Mouse (Mus musculus) limb, embryonic 14.5 days (tissue): Measurements from ENCODE around the gene Vdr. TPM values are rescaled to one million over a fixed set of nuclear protein-coding genes. Genes with fewer than 3 reads are reported as not detected.

Experiments used
- ATAC-seq: fragments of 200-750 bp; cut with Nextera tagmentation; 2 replicates; pipeline ENCODE4 v1.8.0; 2017; ENCODE audit warnings: low read depth, moderate number of reproducible peaks, moderate TSS enrichment; ENCODE audit not compliant: low FRiP score
- DNase-seq: peaks from one replicate; pipeline ENCODE4 v3.0.0-alpha.2; 2015; ENCODE audit warnings: low spot score
- H3K27ac ChIP-seq: fragments of 300-500 bp; sonication (generic); replicated peaks from 2 replicates; pipeline ENCODE4 v1.5.1; 2014; ENCODE audit warnings: low read depth, mild to moderate bottlenecking, low read length, moderate library complexity, mixed read lengths
- H3K27me3 ChIP-seq: fragments of 300-500 bp; sonication (generic); 2 replicates; pipeline ENCODE4 v1.6.1; 2014; ENCODE audit warnings: low read length, mixed read lengths; ENCODE audit not compliant: control insufficient read depth, insufficient read depth
- H3K36me3 ChIP-seq: fragments of 300-500 bp; sonication (generic); 2 replicates; pipeline ENCODE4 v1.6.1; 2014; ENCODE audit warnings: mild to moderate bottlenecking, low read length, moderate library complexity, mixed read lengths; ENCODE audit not compliant: control insufficient read depth, insufficient read depth
- H3K4me1 ChIP-seq: fragments of 300-500 bp; sonication (generic); 2 replicates; pipeline ENCODE4 v1.6.1; 2014; ENCODE audit warnings: antibody characterized with exemption, low read length, mixed read lengths; ENCODE audit not compliant: control insufficient read depth, insufficient read depth
- H3K4me2 ChIP-seq: fragments of 300-500 bp; sonication (generic); replicated peaks from 2 replicates; pipeline ENCODE4 v1.6.1; 2014; ENCODE audit warnings: low read depth, mild to moderate bottlenecking, low read length, moderate library complexity; ENCODE audit not compliant: severe bottlenecking
- H3K4me3 ChIP-seq: fragments of 300-500 bp; sonication (generic); replicated peaks from 2 replicates; pipeline ENCODE4 v1.5.1; 2014; ENCODE audit warnings: low read length
- H3K9ac ChIP-seq: fragments of 300-500 bp; sonication (generic); 2 replicates; pipeline ENCODE4 v1.6.1; 2014; ENCODE audit warnings: mild to moderate bottlenecking, low read depth, low read length, moderate library complexity; ENCODE audit not compliant: severe bottlenecking
- H3K9me3 ChIP-seq: fragments of 300-500 bp; sonication (generic); 2 replicates; pipeline ENCODE4 v1.6.1; 2016; ENCODE audit warnings: low read length; ENCODE audit not compliant: control insufficient read depth
- POLR2A ChIP-seq: fragments of 200-500 bp; IDR thresholded peaks from 2 replicates; pipeline ENCODE4 v1.8.0; 2012; ENCODE audit warnings: inconsistent platforms, mild to moderate bottlenecking, moderate library complexity, borderline replicate concordance; ENCODE audit not compliant: insufficient read depth, insufficient read length; ENCODE audit errors: extremely low read depth
- WGBS: fragments of 180-500 bp; shearing (Covaris S2); extraction: QIAGEN DNeasy Blood & Tissue Kit; methylation state at CpG from one replicate; pipeline ENCODE4 v1.1.7; 2014; 5-methylcytosine and 5-hydroxymethylcytosine counted together
- polyA plus RNA-seq, 2 experiments: library from polyadenylated mRNA; depleted of rRNA in 1 of 2; stranded (reverse) in 1 of 2; unstranded in 1 of 2; fragments of >200 nt; fragmentation: Nextera tagmentation in 1 of 2; extraction: Ambion mirVana in 1 of 2; gene quantifications; 2 replicates each; pipeline versions ENCODE4 v1.2.1 to v1.2.3; 2012 to 2014

The Vdr gene
- polyA plus RNA-seq, 2 experiments = 2.0 to 3.4 TPM

DNA sequence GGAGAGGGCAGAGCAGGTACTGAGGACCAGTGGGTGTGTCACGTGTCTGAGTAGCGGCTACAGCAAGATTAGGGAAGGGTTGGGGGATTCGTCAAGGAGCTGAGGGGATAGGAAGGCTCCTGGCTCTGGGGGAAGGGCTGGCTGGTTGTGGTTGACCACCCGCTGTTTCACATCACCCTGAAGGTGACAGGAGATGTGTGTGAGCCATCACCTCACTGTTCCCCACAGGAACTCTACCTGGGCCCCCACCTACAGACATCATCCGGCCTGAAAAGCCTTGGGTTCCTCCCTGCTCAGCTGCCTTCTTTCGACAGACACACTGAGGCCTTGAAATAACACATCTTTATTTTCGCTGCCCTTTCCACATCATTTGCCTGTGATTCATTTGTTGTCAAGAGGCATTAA is 67.2 kb downstream of the Vdr start:
- WGBS = 68% methylated on average over 7 of the region's 7 CpGs
- Histone ChIP-seq H3K9ac (no peak overlapping the region), H3K4me1 (peaks cover 14% of the 10 kb centered on the region), H3K36me3 (no peaks in the 10 kb centered on the region), H3K27me3 (no peaks in the 10 kb centered on the region), H3K4me2 (no peak overlapping the region), H3K9me3 (no peaks in the 10 kb centered on the region), H3K27ac (no peak overlapping the region), H3K4me3 (no peak overlapping the region)
- no peak for TF ChIP-seq POLR2A
- DNase-seq (no peak), ATAC-seq (no peak)

GRCm38 (mm10) chr15:97842058-97842457 is 68.4 kb downstream of the Vdr start:
- no peaks in the 10 kb centered on the region for H3K27me3 ChIP-seq
- H3K4me1 ChIP-seq = peaks cover 24% of the 10 kb centered on the region
- H3K36me3 ChIP-seq = no peaks in the 10 kb centered on the region
- WGBS = 81% methylated on average over 6 of the region's 6 CpGs
- no peak overlapping the region for H3K27ac ChIP-seq
- DNase-seq (no peak), ATAC-seq (no peak)
- H3K9ac ChIP-seq = no peak overlapping the region
- TF ChIP-seq POLR2A = no peak
- no peaks in the 10 kb centered on the region for H3K9me3 ChIP-seq
- H3K4me3 ChIP-seq = no peak overlapping the region
- no peak overlapping the region for H3K4me2 ChIP-seq

- Histone ChIP-seq H3K9ac (no peak overlapping the region), H3K4me1 (peaks cover 24% of the 10 kb centered on the region), H3K9me3 (no peaks in the 10 kb centered on the region), H3K27ac (no peak overlapping the region), H3K36me3 (no peaks in the 10 kb centered on the region), H3K4me3 (no peak overlapping the region), H3K27me3 (no peaks in the 10 kb centered on the region), H3K4me2 (no peak overlapping the region)
- no peak for DNase-seq
- no peak for TF ChIP-seq POLR2A
- 93% methylated on average over 6 of the region's 6 CpGs for WGBS
- ATAC-seq = no peak
Measured at GRCm38 (mm10) chr15:97841383-97841782, 69.0 kb downstream of the Vdr start.

GRCm38 (mm10) chr15:97840781-97841180 is 69.6 kb downstream of the Vdr start:
- H3K27me3 ChIP-seq = no peaks in the 10 kb centered on the region
- H3K4me2 ChIP-seq = no peak overlapping the region
- no peak overlapping the region for H3K27ac ChIP-seq
- ATAC-seq (no peak), DNase-seq (no peak)
- no peak overlapping the region for H3K9ac ChIP-seq
- H3K4me1 ChIP-seq = peaks cover 24% of the 10 kb centered on the region
- no peak for TF ChIP-seq POLR2A
- WGBS = 81% methylated on average over 1 of the region's 1 CpGs
- no peaks in the 10 kb centered on the region for H3K9me3 ChIP-seq
- H3K36me3 ChIP-seq = no peaks in the 10 kb centered on the region
- H3K4me3 ChIP-seq = no peak overlapping the region

- Histone ChIP-seq H3K27ac (peak overlapping the region; percentile 48), H3K4me1 (peaks cover 24% of the 10 kb centered on the region), H3K36me3 (no peaks in the 10 kb centered on the region), H3K9me3 (no peaks in the 10 kb centered on the region), H3K4me3 (no peak overlapping the region), H3K9ac (no peak overlapping the region), H3K4me2 (no peak overlapping the region), H3K27me3 (no peaks in the 10 kb centered on the region)
- ATAC-seq (peak; percentile 77), DNase-seq (peak; percentile 86)
- no peak for TF ChIP-seq POLR2A
- 16% methylated on average over 3 of the region's 3 CpGs for WGBS
Measured at GRCm38 (mm10) chr15:97839991-97840455, 70.4 kb downstream of the Vdr start.

GRCm38 (mm10) chr15:97839473-97839872 is 71.0 kb downstream of the Vdr start:
- no peaks in the 10 kb centered on the region for H3K27me3 ChIP-seq
- 70% methylated on average over 4 of the region's 4 CpGs for WGBS
- DNase-seq = no peak
- no peaks in the 10 kb centered on the region for H3K36me3 ChIP-seq
- H3K4me3 ChIP-seq = no peak overlapping the region
- no peak for ATAC-seq
- peak overlapping the region; percentile 48 for H3K27ac ChIP-seq
- H3K9me3 ChIP-seq = no peaks in the 10 kb centered on the region
- H3K4me1 ChIP-seq = peaks cover 24% of the 10 kb centered on the region
- no peak overlapping the region for H3K9ac ChIP-seq
- no peak for TF ChIP-seq POLR2A
- H3K4me2 ChIP-seq = no peak overlapping the region
